Mouse (Mus musculus): ENCODE data around the gene Klhdc9.

Klhdc9 gene

GRCm38 (mm10) chr1:171360656-171361055 lies at the start of gene Klhdc9:
TSS of gene Klhdc9 (minus strand) at chr1:171360798.
- DNase-seq (ENCODE audit: low read depth) = peak; percentile 91

GRCm38 (mm10) chr1:171410231-171410630 lies 49.6 kb upstream of the Klhdc9 start:
- no peak for DNase-seq (ENCODE audit: low read depth)

- no peak for DNase-seq (ENCODE audit: low read depth)
These were observed 46.7 kb upstream of the Klhdc9 start for GRCm38 (mm10) chr1:171407263-171407662.

GRCm38 (mm10) chr1:171402991-171403390 lies 42.4 kb upstream of the Klhdc9 start:
- DNase-seq (ENCODE audit: low read depth) = no peak

- DNase-seq (ENCODE audit: low read depth) = no peak
These were observed 41.2 kb upstream of the Klhdc9 start for GRCm38 (mm10) chr1:171401821-171402220.

GRCm38 (mm10) chr1:171390101-171390500 lies 29.5 kb upstream of the Klhdc9 start:
- peak; percentile 87 for DNase-seq (ENCODE audit: low read depth)

GRCm38 (mm10) chr1:171388376-171389102 lies 27.9 kb upstream of the Klhdc9 start, which contains the start of gene Arhgap30:
TSS of gene Arhgap30 (plus strand) at chr1:171388954.
- peak; percentile 96 for DNase-seq (ENCODE audit: low read depth)

GRCm38 (mm10) chr1:171387099-171387498 lies 26.5 kb upstream of the Klhdc9 start:
- DNase-seq (ENCODE audit: low read depth) = peak; percentile 68

GRCm38 (mm10) chr1:171385171-171385570 lies 24.6 kb upstream of the Klhdc9 start:
- DNase-seq (ENCODE audit: low read depth) = no peak

- DNase-seq (ENCODE audit: low read depth) = no peak
These were observed 23.8 kb upstream of the Klhdc9 start for GRCm38 (mm10) chr1:171384361-171384760.

- no peak for DNase-seq (ENCODE audit: low read depth)
These were observed 21.6 kb upstream of the Klhdc9 start for GRCm38 (mm10) chr1:171382096-171382620.

GRCm38 (mm10) chr1:171379935-171380599 lies 19.5 kb upstream of the Klhdc9 start:
- peak; percentile 85 for DNase-seq (ENCODE audit: low read depth)

GRCm38 (mm10) chr1:171378298-171378697 lies 17.7 kb upstream of the Klhdc9 start:
- no peak for DNase-seq (ENCODE audit: low read depth)

GRCm38 (mm10) chr1:171375646-171376097 lies 15.1 kb upstream of the Klhdc9 start:
- DNase-seq (ENCODE audit: low read depth) = no peak

- no peak for DNase-seq (ENCODE audit: low read depth)
These were observed 13.3 kb upstream of the Klhdc9 start for GRCm38 (mm10) chr1:171373946-171374345.

GRCm38 (mm10) chr1:171372880-171373279 lies 12.3 kb upstream of the Klhdc9 start:
- no peak for DNase-seq (ENCODE audit: low read depth)

GRCm38 (mm10) chr1:171369845-171370556 lies 9.4 kb upstream of the Klhdc9 start, which contains the start of gene Nectin4:
TSS of gene Nectin4 (plus strand) at chr1:171370099.
- DNase-seq (ENCODE audit: low read depth) = no peak

- no peak for DNase-seq (ENCODE audit: low read depth)
These were observed 5.3 kb upstream of the Klhdc9 start for GRCm38 (mm10) chr1:171365934-171366333.

- peak; percentile 91 for DNase-seq (ENCODE audit: low read depth)
These were observed 807 bp upstream of the Klhdc9 start for GRCm38 (mm10) chr1:171361106-171362103.

- no peak for DNase-seq (ENCODE audit: low read depth)
These were observed 345 bp downstream of the Klhdc9 start for GRCm38 (mm10) chr1:171360253-171360652.

GRCm38 (mm10) chr1:171358421-171358820 lies 2.2 kb downstream of the Klhdc9 start:
- DNase-seq (ENCODE audit: low read depth) = peak; percentile 79
